Mouse (Mus musculus) embryonic facial prominence, embryonic 10.5 days (tissue): Measurements from ENCODE around the gene Gast. TPM values are rescaled to one million over a fixed set of nuclear protein-coding genes. Genes with fewer than 3 reads are reported as not detected.

Experiments used
- DNase-seq: peaks from one replicate; pipeline ENCODE4 v3.0.0-alpha.2; 2017; ENCODE audit warnings: low spot score
- H3K27ac ChIP-seq: fragments of 300-500 bp; sonication (generic); replicated peaks from 2 replicates; pipeline ENCODE4 v1.5.1; 2016; ENCODE audit warnings: mild to moderate bottlenecking
- H3K27me3 ChIP-seq: fragments of 300-500 bp; sonication (generic); replicated peaks from 2 replicates; pipeline ENCODE4 v1.6.1; 2016; ENCODE audit warnings: low read depth, mild to moderate bottlenecking; ENCODE audit not compliant: poor library complexity, severe bottlenecking
- H3K36me3 ChIP-seq: fragments of 300-500 bp; sonication (generic); replicated peaks from 2 replicates; pipeline ENCODE4 v1.6.1; 2016; ENCODE audit warnings: mild to moderate bottlenecking, moderate library complexity
- H3K4me1 ChIP-seq: fragments of 300-500 bp; sonication (generic); 2 replicates; pipeline ENCODE4 v1.6.1; 2016
- H3K4me3 ChIP-seq: fragments of 300-500 bp; sonication (generic); 2 replicates; pipeline ENCODE4 v1.5.1; 2016; ENCODE audit warnings: mild to moderate bottlenecking, moderate library complexity
- H3K9me3 ChIP-seq: fragments of 300-500 bp; sonication (generic); 2 replicates; pipeline ENCODE4 v1.6.1; 2016; ENCODE audit warnings: mild to moderate bottlenecking
- WGBS: fragments of 180-500 bp; shearing (Covaris S2); methylation state at CpG from one replicate; pipeline ENCODE4 v1.1.7; 2016; 5-methylcytosine and 5-hydroxymethylcytosine counted together
- polyA plus RNA-seq: library from polyadenylated mRNA; unstranded; fragments of >200 nt; fragmentation: Nextera tagmentation; extraction: Ambion mirVana; gene quantifications from 2 replicates; pipeline ENCODE4 v1.2.1, GENCODE M21; 2016

Gast gene
- polyA plus RNA-seq, 1 experiment from 2014 or later, result 0.37 TPM

DNA sequence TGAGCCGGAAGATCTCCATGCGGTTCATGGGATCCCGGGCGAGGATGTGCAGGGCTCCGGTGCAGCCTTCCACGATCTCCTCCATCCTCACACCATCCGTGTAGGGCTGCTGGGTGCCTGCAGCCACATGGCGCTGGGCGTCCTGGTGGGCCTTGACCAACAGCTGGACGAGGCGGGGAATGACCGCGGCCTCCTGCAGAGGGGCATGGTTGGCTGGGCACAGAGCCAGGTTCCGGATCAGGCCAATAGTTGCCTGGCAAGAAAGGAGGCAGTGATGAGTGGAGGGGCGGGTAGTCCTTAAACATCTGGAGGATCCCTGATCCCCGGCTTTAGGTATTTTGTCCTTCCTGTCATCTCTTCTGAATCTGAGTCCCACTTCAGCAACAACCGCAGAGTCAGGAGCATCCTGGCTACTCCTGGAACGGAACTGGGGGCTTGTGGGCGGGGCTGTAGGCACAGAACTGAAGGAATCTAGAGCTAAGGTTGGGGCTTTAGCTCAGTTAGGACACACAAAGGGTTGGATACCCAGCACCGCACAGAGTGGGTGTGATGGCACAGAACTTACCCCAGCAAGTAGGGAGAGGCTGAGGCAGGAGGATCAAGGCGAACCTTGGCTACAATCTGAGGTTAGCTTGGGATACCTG, 42.7 kb downstream of the Gast start:
- DNase-seq, result no peak
- Histone ChIP-seq H3K27ac (no peak overlapping the region), H3K9me3 (no peaks in the 10 kb centered on the region), H3K4me3 (no peak overlapping the region), H3K4me1 (peaks cover 6% of the 10 kb centered on the region), H3K27me3 (no peaks in the 10 kb centered on the region), H3K36me3 (peaks cover 89% of the 10 kb centered on the region)
- WGBS, result 92% methylated on average over 21 of the region's 21 CpGs

DNA sequence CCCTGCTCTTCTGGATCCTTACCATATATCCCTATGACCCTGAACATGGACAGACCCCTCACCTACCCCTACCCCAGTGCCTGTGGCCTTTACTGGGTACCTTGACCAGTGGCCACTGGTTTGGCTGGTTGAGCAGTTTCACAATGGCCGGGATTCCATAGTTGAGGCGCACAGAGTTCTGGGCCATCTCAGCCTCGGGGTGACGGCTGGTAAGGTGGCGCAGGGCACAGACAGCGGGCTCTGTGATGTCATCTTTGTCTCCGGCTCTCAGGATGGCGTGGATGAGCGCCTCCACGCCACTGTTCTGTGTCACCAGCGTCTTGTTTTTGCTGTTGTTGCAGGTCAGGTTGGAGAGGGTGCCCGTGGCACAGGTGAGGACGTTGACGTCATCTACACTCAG, 43.8 kb downstream of the Gast start:
- Histone ChIP-seq H3K27me3 (no peaks in the 10 kb centered on the region), H3K4me3 (no peak overlapping the region), H3K36me3 (peaks cover 89% of the 10 kb centered on the region), H3K27ac (no peak overlapping the region), H3K4me1 (no peaks in the 10 kb centered on the region; the same call in 1 of the 2 replicates), H3K9me3 (no peaks in the 10 kb centered on the region)
- 95% methylated on average over 14 of the region's 14 CpGs for WGBS
- no peak for DNase-seq

DNA sequence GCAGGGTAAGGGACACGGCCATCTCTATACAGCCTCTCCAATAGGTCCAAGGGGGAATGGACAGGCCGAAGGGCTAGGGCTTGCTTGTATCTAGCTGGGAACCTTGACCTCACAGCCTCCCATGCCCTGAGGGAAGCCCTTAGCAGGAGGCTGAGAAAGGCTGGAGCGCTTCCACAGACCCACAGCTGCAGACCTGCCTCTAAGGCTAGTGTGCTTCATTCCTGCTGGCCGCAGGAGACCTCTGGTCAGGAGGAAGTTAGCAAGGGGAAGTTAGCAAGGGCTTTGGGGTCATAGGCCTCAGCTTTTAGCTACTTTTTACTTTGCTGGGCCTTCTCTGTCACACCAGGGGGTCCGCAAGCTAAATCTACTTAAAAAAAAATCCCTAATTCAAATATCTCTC, 44.2 kb downstream of the Gast start:
- H3K27ac ChIP-seq, result no peak overlapping the region
- H3K4me1 ChIP-seq, result no peaks in the 10 kb centered on the region; the same call in 1 of the 2 replicates
- no peaks in the 10 kb centered on the region for H3K9me3 ChIP-seq
- H3K4me3 ChIP-seq, result no peak overlapping the region
- DNase-seq, result no peak
- H3K36me3 ChIP-seq, result peaks cover 89% of the 10 kb centered on the region
- no peaks in the 10 kb centered on the region for H3K27me3 ChIP-seq
- 85% methylated on average over 5 of the region's 5 CpGs for WGBS

DNA sequence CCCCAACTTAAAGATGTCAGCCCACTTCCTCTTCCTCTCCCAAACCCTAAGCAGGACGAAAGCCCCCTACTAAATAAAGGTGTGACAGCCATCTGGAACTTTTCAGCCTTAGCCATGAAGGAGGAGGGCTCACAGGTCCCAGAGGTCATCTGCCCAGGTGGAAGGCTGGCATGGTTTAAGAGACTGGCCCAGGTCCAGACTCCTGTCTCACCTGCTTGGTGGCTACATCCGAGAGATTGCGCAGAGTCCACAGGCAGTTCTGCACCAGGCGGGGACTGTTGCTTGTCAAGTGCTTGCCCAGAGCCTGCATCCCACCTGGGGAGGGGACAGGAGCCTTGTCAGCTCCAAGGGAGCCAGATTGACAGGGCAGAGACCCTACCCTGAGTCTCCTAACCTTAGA, 45.1 kb downstream of the Gast start:
- Histone ChIP-seq H3K9me3 (no peaks in the 10 kb centered on the region), H3K36me3 (peaks cover 90% of the 10 kb centered on the region), H3K4me1 (no peaks in the 10 kb centered on the region; the same call in 1 of the 2 replicates), H3K4me3 (no peak overlapping the region), H3K27me3 (no peaks in the 10 kb centered on the region), H3K27ac (no peak overlapping the region)
- no peak for DNase-seq
- WGBS, result 93% methylated on average over 4 of the region's 4 CpGs

DNA sequence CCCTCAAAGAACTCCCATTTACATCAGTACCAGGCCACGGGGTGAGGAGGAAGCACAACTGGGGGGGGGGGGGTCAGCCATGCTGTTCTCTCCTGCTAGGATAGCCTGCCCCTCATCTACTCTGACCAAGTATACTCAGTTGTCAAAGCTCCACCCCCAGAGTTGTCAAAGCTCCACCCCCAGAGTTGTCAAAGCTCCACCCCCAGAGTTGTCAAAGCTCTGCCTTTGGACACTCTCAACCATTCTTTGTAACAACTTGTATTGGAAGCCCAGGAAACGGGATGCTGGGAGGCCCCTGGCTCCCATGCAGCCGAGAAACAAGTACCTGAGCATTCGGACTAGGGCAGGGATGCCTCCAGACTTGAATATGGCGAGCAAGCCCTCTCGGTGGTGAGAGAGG, 48.5 kb downstream of the Gast start:
- no peak overlapping the region for H3K4me3 ChIP-seq
- no peak for DNase-seq
- H3K4me1 ChIP-seq, result peaks cover 17% of the 10 kb centered on the region
- WGBS, result 86% methylated on average over 6 of the region's 6 CpGs
- H3K9me3 ChIP-seq, result no peaks in the 10 kb centered on the region
- no peaks in the 10 kb centered on the region for H3K27me3 ChIP-seq
- no peak overlapping the region for H3K27ac ChIP-seq
- H3K36me3 ChIP-seq, result peaks cover 81% of the 10 kb centered on the region

DNA sequence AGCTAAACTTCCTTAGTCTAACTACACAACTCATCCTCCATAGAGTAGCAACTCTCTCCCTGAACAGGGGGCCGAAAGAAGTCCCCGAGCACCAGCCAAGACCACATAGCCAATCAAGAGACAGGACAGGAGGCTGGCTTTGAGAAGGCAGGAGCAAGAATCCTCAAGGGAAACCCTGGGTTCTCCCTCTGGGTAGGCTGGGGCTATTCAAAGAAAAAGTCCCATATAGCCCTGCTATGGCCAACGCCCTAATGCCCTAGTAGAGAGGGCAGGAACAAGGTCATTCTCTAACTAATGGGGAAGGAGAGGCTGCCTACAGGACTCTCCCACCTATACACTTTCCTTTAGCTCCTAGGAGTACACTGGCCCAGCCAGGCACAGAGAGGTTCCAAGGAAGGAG, 50.8 kb downstream of the Gast start:
- WGBS, result 93% methylated on average over 3 of the region's 3 CpGs
- Histone ChIP-seq H3K4me1 (peaks cover 34% of the 10 kb centered on the region), H3K4me3 (no peak overlapping the region), H3K27me3 (no peaks in the 10 kb centered on the region), H3K27ac (no peak overlapping the region), H3K36me3 (peaks cover 59% of the 10 kb centered on the region), H3K9me3 (no peaks in the 10 kb centered on the region)
- no peak for DNase-seq

DNA sequence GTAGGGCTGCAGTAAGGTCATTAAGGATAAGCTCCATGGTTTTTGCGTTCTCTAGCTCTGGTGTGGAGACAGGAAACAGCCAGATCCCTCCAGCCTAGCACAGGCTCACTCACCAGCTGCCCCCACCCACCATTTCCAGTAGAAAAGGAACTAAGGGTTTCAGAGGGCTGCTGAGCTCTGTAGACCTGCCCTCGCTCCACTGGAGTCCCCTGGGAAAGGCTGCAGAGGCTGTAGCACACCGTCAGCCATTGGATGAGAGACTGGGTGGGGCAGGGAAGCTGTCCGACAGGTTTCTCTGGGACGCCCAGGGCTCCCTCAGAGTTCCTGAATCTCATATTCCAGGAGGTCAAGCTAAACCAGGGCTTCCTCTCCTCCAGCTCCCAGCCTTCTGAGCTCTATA, 52.4 kb downstream of the Gast start:
- peak; percentile 60 for DNase-seq
- 41% methylated on average over 5 of the region's 5 CpGs for WGBS
- Histone ChIP-seq H3K36me3 (peaks cover 45% of the 10 kb centered on the region), H3K9me3 (no peaks in the 10 kb centered on the region), H3K4me3 (no peak overlapping the region), H3K27ac (peak overlapping the region; percentile 65), H3K27me3 (no peaks in the 10 kb centered on the region), H3K4me1 (peaks cover 50% of the 10 kb centered on the region)

Other genes with a start within 250 kb of the Gast start
- gene Krt32, start 246.2 kb upstream of the Gast start, polyA plus RNA-seq, result not detected in 2 replicates
- not detected in 2 replicates for gene Krt35, start 238.2 kb upstream of the Gast start, polyA plus RNA-seq
- gene Krt36, start 228.8 kb upstream of the Gast start, polyA plus RNA-seq, result 0.09 TPM in 1 of 2 replicates, not detected in the other
- not detected in 2 replicates for gene Krt13, start 212.8 kb upstream of the Gast start, polyA plus RNA-seq
- gene Krt15, start 198.5 kb upstream of the Gast start, polyA plus RNA-seq, result 2.8 and 8.6 TPM in 2 replicates
- gene Krt19, start 185.7 kb upstream of the Gast start, polyA plus RNA-seq, result 16.1 and 18.2 TPM in 2 replicates
- gene Krt9, start 141.2 kb upstream of the Gast start, polyA plus RNA-seq, result not detected in 2 replicates
- 12.0 and 16.1 TPM in 2 replicates for gene Krt14, start 126.9 kb upstream of the Gast start, polyA plus RNA-seq
- not detected in 2 replicates for gene Krt16, start 85.5 kb upstream of the Gast start, polyA plus RNA-seq
- gene Krt17, start 73.4 kb upstream of the Gast start, polyA plus RNA-seq, result 0.28 and 0.67 TPM in 2 replicates
- gene Krt42, start 64.5 kb upstream of the Gast start, polyA plus RNA-seq, result not detected in 2 replicates
- gene Eif1, start 14.5 kb upstream of the Gast start, polyA plus RNA-seq, result 1,675 and 1,681 TPM in 2 replicates
- 14.0 and 14.2 TPM in 2 replicates for gene Hap1, start 21.7 kb downstream of the Gast start, polyA plus RNA-seq
- gene Jup, start 63.4 kb downstream of the Gast start, polyA plus RNA-seq, result 45.8 and 52.6 TPM in 2 replicates
- gene P3h4, start 80.4 kb downstream of the Gast start, polyA plus RNA-seq, result 34.1 and 34.9 TPM in 2 replicates
- gene Fkbp10, start 81.3 kb downstream of the Gast start, polyA plus RNA-seq, result 61.4 and 67.0 TPM in 2 replicates
- gene Nt5c3b, start 107.4 kb downstream of the Gast start, polyA plus RNA-seq, result 150 and 156 TPM in 2 replicates
- gene Klhl10, start 107.5 kb downstream of the Gast start, polyA plus RNA-seq, result 0.75 and 0.98 TPM in 2 replicates
- gene Klhl11, start 138.3 kb downstream of the Gast start, polyA plus RNA-seq, result 7.4 and 8.5 TPM in 2 replicates
- 291 and 321 TPM in 2 replicates for gene Acly, start 193.6 kb downstream of the Gast start, polyA plus RNA-seq
- gene Ttc25, start 211.2 kb downstream of the Gast start, polyA plus RNA-seq, result 1.4 and 1.7 TPM in 2 replicates
- 21.3 and 25.1 TPM in 2 replicates for gene Cnp, start 240.5 kb downstream of the Gast start, polyA plus RNA-seq